Mouse (Mus musculus) bone marrow, adult 2 months (tissue): Measurements from ENCODE around the gene Armh3. TPM values are rescaled to one million over a fixed set of nuclear protein-coding genes. Genes with fewer than 3 reads are reported as not detected.
A peak's percentile ranks its signal among the peaks of the same experiment; 100 is the strongest.
"Not testable (repeated sequence)": the region's sequence is repeated elsewhere in the genome, so short reads cannot be mapped to it uniquely, and the experiment has no call there.

Experiments used
- H3K27ac ChIP-seq: fragments of 200-500 bp; 2 replicates; pipeline ENCODE4 v1.5.1; 2012; ENCODE audit warnings: low read depth, mild to moderate bottlenecking, control low read depth, inconsistent platforms, low read length; ENCODE audit not compliant: control insufficient read depth, poor library complexity, insufficient read depth
- H3K4me1 ChIP-seq: fragments of 200-500 bp; 2 replicates; pipeline ENCODE4 v1.6.1; 2011; ENCODE audit warnings: low read length; ENCODE audit not compliant: control insufficient read depth, insufficient read depth
- H3K4me3 ChIP-seq: fragments of 200-500 bp; replicated peaks from 2 replicates; pipeline ENCODE3; 2011; ENCODE audit warnings: mild to moderate bottlenecking, low read depth, low read length, control low read depth; ENCODE audit not compliant: control insufficient read depth
- CTCF ChIP-seq: fragments of 200-500 bp; IDR thresholded peaks from 2 replicates; pipeline ENCODE4 v1.5.1; 2011; ENCODE audit warnings: low read length, control low read depth; ENCODE audit not compliant: control insufficient read depth, insufficient read depth
- POLR2A ChIP-seq: fragments of 200-500 bp; IDR thresholded peaks from 2 replicates; pipeline ENCODE4 v1.6.1; 2011; ENCODE audit warnings: low read depth, mild to moderate bottlenecking, control low read depth, low read length, borderline replicate concordance; ENCODE audit not compliant: control insufficient read depth
- WGBS: fragments of 180-500 bp; shearing (Covaris S2); methylation state at CpG from one replicate; pipeline ENCODE4 v1.1.7; 2018; 5-methylcytosine and 5-hydroxymethylcytosine counted together
- polyA plus RNA-seq: library from polyadenylated mRNA; stranded (reverse); fragments of >200 nt; gene quantifications from 2 replicates; pipeline ENCODE4 v1.2.4, GENCODE M21; 2011; ENCODE audit warnings: low replicate concordance; ENCODE audit not compliant: missing spikeins, insufficient read depth, insufficient read length

Armh3 gene
- polyA plus RNA-seq, 1 experiment: 5.3 TPM

- no peak for TF ChIP-seq CTCF
- peak; percentile 93; the same call in 1 of the 2 replicates for TF ChIP-seq POLR2A
- Histone ChIP-seq H3K4me1 (no peaks in the 10 kb centered on the region; the same call in 1 of the 2 replicates), H3K27ac (peak within 1 kb of the TSS; percentile 84), H3K4me3 (peak within 1 kb of the TSS; percentile 83)
- WGBS: under 1% methylated on average over 68 of the region's 70 CpGs
Measured at GRCm38 (mm10) chr19:46003371-46004226, 5.3 kb upstream of the Armh3 start, which contains the start of gene Hps6. TSS of gene Hps6 (plus strand) at chr19:46003508.

- no peak overlapping the region for H3K4me3 ChIP-seq
- no peak overlapping the region for H3K27ac ChIP-seq
- H3K4me1 ChIP-seq: no peaks in the 10 kb centered on the region; the same call in 1 of the 2 replicates
- TF ChIP-seq POLR2A (no peak), CTCF (no peak)
- 35% methylated on average over 9 of the region's 9 CpGs for WGBS
Measured at GRCm38 (mm10) chr19:46002279-46002678, 4.0 kb upstream of the Armh3 start.

- Histone ChIP-seq H3K27ac (no peak overlapping the region), H3K4me1 (no peaks in the 10 kb centered on the region; the same call in 1 of the 2 replicates), H3K4me3 (no peak overlapping the region)
- 37% methylated on average over 1 of the region's 1 CpGs for WGBS
- TF ChIP-seq CTCF: no peak
- no peak for TF ChIP-seq POLR2A
Measured at GRCm38 (mm10) chr19:45999378-45999777, 1.1 kb upstream of the Armh3 start.

GRCm38 (mm10) chr19:45998694-45999217, 468 bp upstream of the Armh3 start:
- WGBS: 9% methylated on average over 8 of the region's 8 CpGs
- TF ChIP-seq POLR2A (no peak), CTCF (no peak)
- Histone ChIP-seq H3K4me3 (peak overlapping the region; percentile 87), H3K27ac (no peak overlapping the region), H3K4me1 (no peaks in the 10 kb centered on the region; the same call in 1 of the 2 replicates)

GRCm38 (mm10) chr19:45997365-45997764, 923 bp downstream of the Armh3 start:
- Histone ChIP-seq H3K4me3 (peak overlapping the region; percentile 17), H3K4me1 (no peaks in the 10 kb centered on the region; the same call in 1 of the 2 replicates), H3K27ac (no peak overlapping the region)
- 40% methylated on average over 5 of the region's 5 CpGs for WGBS
- no peak for TF ChIP-seq CTCF
- TF ChIP-seq POLR2A: no peak

- no peak overlapping the region for H3K27ac ChIP-seq
- WGBS: 90% methylated on average over 13 of the region's 13 CpGs
- H3K4me3 ChIP-seq: no peak overlapping the region
- no peak for TF ChIP-seq CTCF
- TF ChIP-seq POLR2A: no peak
- no peaks in the 10 kb centered on the region; the same call in 1 of the 2 replicates for H3K4me1 ChIP-seq
Measured at GRCm38 (mm10) chr19:45993981-45994737, 4.1 kb downstream of the Armh3 start.

GRCm38 (mm10) chr19:45993441-45993840, 4.8 kb downstream of the Armh3 start:
- 87% methylated on average over 6 of the region's 6 CpGs for WGBS
- not testable (repeated sequence) for H3K4me1 ChIP-seq, H3K4me3 ChIP-seq, H3K27ac ChIP-seq

- TF ChIP-seq POLR2A (no peak), CTCF (no peak)
- H3K4me1 ChIP-seq: no peaks in the 10 kb centered on the region
- 85% methylated on average over 3 of the region's 3 CpGs for WGBS
- H3K27ac ChIP-seq: no peak overlapping the region
- no peak overlapping the region for H3K4me3 ChIP-seq
Measured at GRCm38 (mm10) chr19:45991171-45991570, 7.1 kb downstream of the Armh3 start.
